Mouse (Mus musculus) kidney, adult 2 months (tissue): ENCODE measurements around the gene Actr2.

Source experiments
- CTCF ChIP-seq: fragments of 200-500 bp; conservative IDR thresholded peaks from 2 replicates; pipeline ENCODE4 v1.5.1; 2011; ENCODE audit warnings: low read depth, mild to moderate bottlenecking, control low read depth, low read length, moderate library complexity, mixed read lengths; ENCODE audit not compliant: insufficient read depth, insufficient read length
- POLR2A ChIP-seq: fragments of 200-500 bp; IDR thresholded peaks from one replicate; pipeline ENCODE4 v1.6.1; 2011; ENCODE audit warnings: low read depth, low read length, control low read depth

GRCm38 (mm10) chr11:20027719-20028118 lies 85.0 kb downstream of the Actr2 start:
- no peak for TF ChIP-seq CTCF
- TF ChIP-seq POLR2A: no peak
